Mouse (Mus musculus) hindbrain, embryonic 15.5 days (tissue): ENCODE results near the gene Mindy4. TPM values are rescaled to one million over a fixed set of nuclear protein-coding genes. Genes with fewer than 3 reads are reported as not detected.

Experiments used
- ATAC-seq: fragments of 200-750 bp; cut with Nextera tagmentation; 2 replicates; pipeline ENCODE4 v1.8.0; 2017; ENCODE audit warnings: low read depth, moderate number of reproducible peaks, moderate TSS enrichment; ENCODE audit not compliant: low FRiP score
- H3K27ac ChIP-seq: fragments of 300-500 bp; sonication (generic); replicated peaks from 2 replicates; pipeline ENCODE4 v1.5.1; 2015; ENCODE audit warnings: mild to moderate bottlenecking, inconsistent platforms
- H3K27me3 ChIP-seq: fragments of 300-500 bp; sonication (generic); 2 replicates; pipeline ENCODE4 v1.6.1; 2015; ENCODE audit warnings: control low read depth, inconsistent platforms
- H3K36me3 ChIP-seq: fragments of 300-500 bp; sonication (generic); 2 replicates; pipeline ENCODE4 v1.6.1; 2015; ENCODE audit warnings: control low read depth, inconsistent platforms
- H3K4me1 ChIP-seq: fragments of 300-500 bp; sonication (generic); replicated peaks from 2 replicates; pipeline ENCODE4 v1.6.1; 2015; ENCODE audit warnings: control low read depth, inconsistent platforms
- H3K4me2 ChIP-seq: fragments of 300-500 bp; sonication (generic); 2 replicates; pipeline ENCODE4 v1.6.1; 2015; ENCODE audit warnings: moderate library complexity, mild to moderate bottlenecking, inconsistent platforms
- H3K4me3 ChIP-seq: fragments of 300-500 bp; sonication (generic); 2 replicates; pipeline ENCODE4 v1.5.1; 2015; ENCODE audit warnings: mild to moderate bottlenecking, inconsistent platforms
- H3K9ac ChIP-seq: fragments of 300-500 bp; sonication (generic); 2 replicates; pipeline ENCODE4 v1.6.1; 2015; ENCODE audit warnings: inconsistent platforms
- H3K9me3 ChIP-seq: fragments of 300-500 bp; sonication (generic); 2 replicates; pipeline ENCODE4 v1.6.1; 2016; ENCODE audit warnings: control low read depth, inconsistent platforms
- WGBS: fragments of 180-500 bp; shearing (Covaris S2); methylation state at CpG from one replicate; pipeline ENCODE4 v1.1.7; 2015; 5-methylcytosine and 5-hydroxymethylcytosine counted together
- polyA plus RNA-seq: library from polyadenylated mRNA; unstranded; fragments of >200 nt; fragmentation: Nextera tagmentation; extraction: Ambion mirVana; gene quantifications from 2 replicates; pipeline ENCODE4 v1.2.1, GENCODE M21; 2015

Mindy4 gene
- polyA plus RNA-seq, 1 experiment from 2014 or later: 11.1 TPM

- Histone ChIP-seq H3K9me3 (no peaks in the 10 kb centered on the region), H3K4me1 (no peaks in the 10 kb centered on the region), H3K9ac (no peak overlapping the region), H3K27me3 (no peaks in the 10 kb centered on the region), H3K27ac (no peak overlapping the region), H3K36me3 (no peaks in the 10 kb centered on the region), H3K4me2 (no peak overlapping the region), H3K4me3 (no peak overlapping the region)
- WGBS: 77% methylated on average over 5 of the region's 5 CpGs
- no peak for ATAC-seq
These were observed 84.9 kb downstream of the Mindy4 start for GRCm38 (mm10) chr6:55288007-55288602.

DNA sequence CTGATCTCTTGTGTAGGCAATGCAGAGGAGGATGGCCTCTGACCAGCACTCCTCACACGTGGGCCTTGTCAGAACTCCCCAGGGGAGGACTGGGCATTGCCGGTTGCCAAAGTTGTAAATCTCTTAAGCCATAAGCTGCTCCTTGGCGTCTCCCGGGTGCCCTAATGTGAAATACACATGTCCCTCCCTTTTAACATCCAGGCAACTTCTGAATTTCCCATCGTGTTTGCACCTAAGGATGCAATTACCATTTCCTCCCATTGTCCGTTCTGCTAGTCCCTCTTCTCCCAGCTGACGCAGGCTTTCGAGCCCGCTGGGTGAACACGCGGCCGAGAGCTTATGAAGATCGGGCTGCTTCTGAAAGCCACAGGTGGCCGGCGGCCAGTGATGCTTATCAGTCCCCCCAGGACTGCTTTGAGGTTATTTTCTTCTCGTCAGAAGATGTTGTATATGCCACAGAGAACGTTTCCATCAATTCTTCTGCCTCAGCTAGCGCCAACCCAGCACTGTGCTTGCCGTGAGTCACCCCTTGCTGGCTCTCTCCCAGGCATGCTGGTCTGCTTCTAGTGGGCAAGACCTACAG, 91.5 kb downstream of the Mindy4 start:
- Histone ChIP-seq H3K36me3 (no peaks in the 10 kb centered on the region), H3K9ac (no peak overlapping the region), H3K4me1 (no peaks in the 10 kb centered on the region), H3K27ac (no peak overlapping the region), H3K27me3 (no peaks in the 10 kb centered on the region), H3K9me3 (no peaks in the 10 kb centered on the region), H3K4me2 (no peak overlapping the region), H3K4me3 (no peak overlapping the region)
- 55% methylated on average over 19 of the region's 19 CpGs for WGBS
- peak; percentile 30; the same call in 1 of the 2 replicates for ATAC-seq

- Histone ChIP-seq H3K9me3 (no peaks in the 10 kb centered on the region), H3K27ac (no peak overlapping the region), H3K27me3 (no peaks in the 10 kb centered on the region), H3K4me2 (no peak overlapping the region), H3K36me3 (no peaks in the 10 kb centered on the region), H3K9ac (no peak overlapping the region), H3K4me3 (no peak overlapping the region), H3K4me1 (no peaks in the 10 kb centered on the region)
- WGBS: 75% methylated on average over 1 of the region's 1 CpGs
- no peak for ATAC-seq
These were observed 92.1 kb downstream of the Mindy4 start for GRCm38 (mm10) chr6:55295325-55295724.

DNA sequence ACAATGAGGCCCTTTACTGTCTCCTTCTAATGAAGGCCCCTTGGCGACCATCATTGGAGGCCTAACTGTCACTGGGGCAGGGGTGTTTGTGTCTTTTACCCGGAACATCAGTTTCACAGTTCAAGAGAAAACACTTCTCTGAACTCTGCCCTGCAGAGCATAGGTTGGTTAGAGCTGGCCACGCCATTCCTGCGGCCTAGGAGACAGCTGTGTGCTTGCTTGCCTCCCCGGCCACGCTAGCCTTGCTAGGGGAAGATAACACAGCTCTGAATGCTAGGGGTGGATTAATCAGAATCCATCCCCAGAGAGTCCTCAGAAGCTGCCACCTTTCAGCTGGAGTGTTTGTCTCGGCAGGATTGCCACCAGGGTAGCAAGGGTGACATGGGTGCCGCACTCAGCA, 96.3 kb downstream of the Mindy4 start:
- H3K4me2 ChIP-seq: no peak overlapping the region
- 85% methylated on average over 8 of the region's 8 CpGs for WGBS
- no peak overlapping the region for H3K27ac ChIP-seq
- H3K9ac ChIP-seq: no peak overlapping the region
- no peak for ATAC-seq
- H3K4me1 ChIP-seq: no peaks in the 10 kb centered on the region
- H3K9me3 ChIP-seq: no peaks in the 10 kb centered on the region
- H3K27me3 ChIP-seq: no peaks in the 10 kb centered on the region
- H3K4me3 ChIP-seq: no peak overlapping the region
- H3K36me3 ChIP-seq: no peaks in the 10 kb centered on the region

DNA sequence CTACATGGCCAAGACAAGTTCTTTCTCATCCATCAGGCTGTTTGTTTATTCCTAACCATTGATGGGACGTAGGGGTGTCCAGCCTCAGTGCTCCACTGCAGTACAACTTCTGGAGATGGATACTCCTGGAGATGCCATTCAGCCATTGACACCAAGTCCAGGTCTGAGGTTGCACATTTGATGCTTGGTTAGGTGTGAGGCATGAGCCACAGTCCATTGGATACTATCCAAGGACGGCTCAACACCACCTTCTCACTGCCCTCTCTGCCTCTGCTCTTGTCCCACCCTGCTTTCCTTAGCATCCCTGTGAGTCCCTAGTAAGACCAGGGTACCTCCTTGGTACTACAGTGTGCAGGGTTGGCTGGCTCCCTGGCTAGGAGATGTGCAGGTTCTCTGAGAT, 96.7 kb downstream of the Mindy4 start:
- 89% methylated on average over 2 of the region's 2 CpGs for WGBS
- Histone ChIP-seq H3K4me1 (no peaks in the 10 kb centered on the region), H3K36me3 (no peaks in the 10 kb centered on the region), H3K27me3 (no peaks in the 10 kb centered on the region), H3K27ac (no peak overlapping the region), H3K9ac (no peak overlapping the region), H3K4me2 (no peak overlapping the region), H3K9me3 (no peaks in the 10 kb centered on the region), H3K4me3 (no peak overlapping the region)
- ATAC-seq: no peak

DNA sequence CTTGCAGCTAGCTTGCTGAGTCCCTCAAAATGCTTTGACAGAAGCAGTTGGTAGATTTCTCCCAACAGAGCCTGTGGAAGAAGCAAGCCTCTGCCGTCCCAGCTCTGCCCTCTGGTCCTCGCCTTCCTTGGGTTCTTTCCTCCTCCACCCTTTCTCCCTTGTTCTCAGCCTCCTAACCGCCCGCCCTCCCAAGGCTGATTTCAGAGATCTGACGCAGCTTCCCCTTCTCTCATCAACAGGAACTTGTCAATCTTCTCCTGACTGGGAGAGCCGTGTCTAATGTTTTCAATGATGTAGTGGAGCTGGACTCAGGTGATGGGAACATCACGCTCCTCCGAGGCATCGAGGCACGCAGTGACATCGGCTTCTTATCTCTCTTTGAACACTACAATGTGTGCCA, 97.5 kb downstream of the Mindy4 start:
- H3K4me2 ChIP-seq: no peak overlapping the region
- H3K9ac ChIP-seq: no peak overlapping the region
- no peaks in the 10 kb centered on the region for H3K9me3 ChIP-seq
- H3K4me3 ChIP-seq: no peak overlapping the region
- 89% methylated on average over 11 of the region's 11 CpGs for WGBS
- ATAC-seq: no peak
- no peak overlapping the region for H3K27ac ChIP-seq
- no peaks in the 10 kb centered on the region for H3K4me1 ChIP-seq
- H3K27me3 ChIP-seq: no peaks in the 10 kb centered on the region
- no peaks in the 10 kb centered on the region for H3K36me3 ChIP-seq

- Histone ChIP-seq H3K4me1 (no peaks in the 10 kb centered on the region), H3K4me3 (no peak overlapping the region), H3K9ac (no peak overlapping the region), H3K4me2 (no peak overlapping the region), H3K9me3 (no peaks in the 10 kb centered on the region), H3K27me3 (no peaks in the 10 kb centered on the region), H3K27ac (no peak overlapping the region), H3K36me3 (no peaks in the 10 kb centered on the region)
- 57% methylated on average over 2 of the region's 2 CpGs for WGBS
- ATAC-seq: no peak
These were observed 107.0 kb downstream of the Mindy4 start for GRCm38 (mm10) chr6:55310179-55310578.

DNA sequence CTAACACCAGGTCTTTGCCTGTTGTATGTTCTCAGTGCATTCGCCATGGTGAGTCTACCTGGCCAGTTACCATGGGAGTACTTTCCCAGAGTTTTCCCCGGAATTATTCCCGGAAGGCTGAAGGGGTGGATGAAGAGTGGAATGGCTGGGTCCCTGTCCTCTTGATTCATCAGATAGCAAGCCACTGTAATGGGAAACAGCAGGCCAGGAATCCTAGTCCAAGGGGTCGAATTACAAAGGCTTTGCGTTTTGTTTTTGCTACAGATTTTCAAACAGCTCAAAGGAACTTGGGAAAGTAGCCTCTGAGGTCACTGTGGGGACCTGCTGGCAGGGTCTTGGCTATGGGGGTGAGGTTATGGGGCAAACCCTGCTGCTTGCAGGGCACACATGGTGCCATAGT, 108.8 kb downstream of the Mindy4 start:
- H3K4me2 ChIP-seq: no peak overlapping the region
- no peaks in the 10 kb centered on the region for H3K4me1 ChIP-seq
- no peaks in the 10 kb centered on the region for H3K36me3 ChIP-seq
- WGBS: 69% methylated on average over 5 of the region's 5 CpGs
- H3K9me3 ChIP-seq: no peaks in the 10 kb centered on the region
- no peaks in the 10 kb centered on the region for H3K27me3 ChIP-seq
- H3K4me3 ChIP-seq: no peak overlapping the region
- no peak overlapping the region for H3K27ac ChIP-seq
- H3K9ac ChIP-seq: no peak overlapping the region
- no peak for ATAC-seq

DNA sequence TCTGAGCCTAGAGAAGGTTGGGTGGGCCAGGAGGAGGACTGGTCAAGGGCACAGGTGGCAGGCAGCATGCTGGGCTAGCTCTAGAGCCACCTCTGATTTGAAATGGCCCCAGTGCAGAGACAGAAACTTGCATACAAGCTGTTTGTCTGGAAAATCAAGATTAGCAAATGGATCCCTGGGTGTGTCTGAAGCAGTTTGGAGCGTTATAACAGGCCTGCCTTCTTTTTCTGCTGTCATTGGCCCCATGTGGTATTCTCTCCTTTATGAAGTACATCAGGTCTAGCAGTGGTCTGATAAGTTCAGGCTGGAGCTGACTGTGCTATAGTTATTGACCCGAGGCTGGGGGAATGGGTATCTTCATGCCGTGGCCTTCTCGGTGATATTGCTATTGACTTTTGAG, 110.7 kb downstream of the Mindy4 start:
- no peaks in the 10 kb centered on the region for H3K9me3 ChIP-seq
- no peak overlapping the region for H3K4me3 ChIP-seq
- no peak overlapping the region for H3K27ac ChIP-seq
- no peak for ATAC-seq
- 92% methylated on average over 4 of the region's 4 CpGs for WGBS
- H3K36me3 ChIP-seq: no peaks in the 10 kb centered on the region
- no peaks in the 10 kb centered on the region for H3K27me3 ChIP-seq
- no peak overlapping the region for H3K4me2 ChIP-seq
- no peak overlapping the region for H3K9ac ChIP-seq
- no peaks in the 10 kb centered on the region for H3K4me1 ChIP-seq

- Histone ChIP-seq H3K4me2 (no peak overlapping the region), H3K27ac (no peak overlapping the region), H3K27me3 (no peaks in the 10 kb centered on the region), H3K9ac (no peak overlapping the region), H3K4me1 (no peaks in the 10 kb centered on the region), H3K4me3 (no peak overlapping the region), H3K9me3 (no peaks in the 10 kb centered on the region), H3K36me3 (no peaks in the 10 kb centered on the region)
- no peak for ATAC-seq
- 89% methylated on average over 8 of the region's 8 CpGs for WGBS
These were observed 111.4 kb downstream of the Mindy4 start for GRCm38 (mm10) chr6:55314628-55315027.

DNA sequence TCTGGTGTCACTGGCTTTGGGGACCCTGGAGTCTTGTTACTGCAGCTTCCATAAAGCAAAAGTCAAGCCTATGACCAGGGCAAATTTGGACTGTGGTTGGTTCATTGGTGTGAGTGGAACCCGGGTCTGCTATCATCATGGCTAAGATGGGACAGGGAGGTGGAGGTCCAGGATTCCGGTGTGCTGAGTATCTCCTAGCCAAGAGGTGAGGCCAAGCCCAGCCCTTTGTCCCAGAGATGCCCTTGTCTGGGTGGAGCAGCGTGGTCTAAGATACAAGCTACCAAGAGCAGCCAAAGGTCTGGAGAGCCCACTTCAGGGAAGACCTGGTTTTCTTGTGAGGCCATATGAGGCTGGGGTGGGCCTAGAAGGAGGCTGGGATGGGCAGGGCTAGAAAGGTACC, 115.4 kb downstream of the Mindy4 start:
- Histone ChIP-seq H3K9me3 (no peaks in the 10 kb centered on the region), H3K36me3 (no peaks in the 10 kb centered on the region), H3K4me3 (no peak overlapping the region), H3K27ac (no peak overlapping the region), H3K4me2 (no peak overlapping the region), H3K9ac (no peak overlapping the region), H3K27me3 (no peaks in the 10 kb centered on the region), H3K4me1 (no peaks in the 10 kb centered on the region)
- no peak for ATAC-seq
- 94% methylated on average over 3 of the region's 3 CpGs for WGBS

- Histone ChIP-seq H3K36me3 (no peaks in the 10 kb centered on the region), H3K4me1 (no peaks in the 10 kb centered on the region), H3K9me3 (no peaks in the 10 kb centered on the region), H3K4me2 (no peak overlapping the region), H3K27me3 (no peaks in the 10 kb centered on the region), H3K27ac (no peak overlapping the region), H3K9ac (no peak overlapping the region), H3K4me3 (no peak overlapping the region)
- 77% methylated on average over 14 of the region's 14 CpGs for WGBS
- ATAC-seq: no peak
These were observed 116.7 kb downstream of the Mindy4 start for GRCm38 (mm10) chr6:55319585-55320551.
